Mouse (Mus musculus): ENCODE results near the gene Arf5. TPM values are rescaled to one million over a fixed set of nuclear protein-coding genes. Genes with fewer than 3 reads are reported as not detected.

The Arf5 gene
- total and polyA plus RNA-seq, 2 experiments from 2014 or later = 412 to 456 TPM

GRCm38 (mm10) chr6:28459221-28459668 lies 35.9 kb downstream of the Arf5 start:
- no peak overlapping the region for H3K4me2 ChIP-seq (ENCODE audit: low read depth, low read length, poor library complexity, severe bottlenecking)
- ATAC-seq (ENCODE audit: low FRiP score) (no peak), DNase-seq (ENCODE audit: low spot score) (no peak)
- H3K27ac ChIP-seq (ENCODE audit: low read depth, low read length) = no peak overlapping the region
- no peaks in the 10 kb centered on the region for H3K9me3 ChIP-seq (ENCODE audit: low read length)
- no peaks in the 10 kb centered on the region for H3K27me3 ChIP-seq (ENCODE audit: insufficient read depth, low read length)
- no peaks in the 10 kb centered on the region for H3K36me3 ChIP-seq (ENCODE audit: insufficient read depth, low read length)
- H3K4me1 ChIP-seq (ENCODE audit: insufficient read depth, low read length) = no peaks in the 10 kb centered on the region
- H3K4me3 ChIP-seq (ENCODE audit: low read depth, low read length) = no peak overlapping the region
- no peak overlapping the region for H3K9ac ChIP-seq (replicated peaks; ENCODE audit: low read length, poor library complexity, severe bottlenecking)
- no peak for TF ChIP-seq CTCF (IDR thresholded peaks at IDR 0.05)

GRCm38 (mm10) chr6:28460534-28460933 lies 37.2 kb downstream of the Arf5 start:
- H3K9ac ChIP-seq (replicated peaks; ENCODE audit: low read length, poor library complexity, severe bottlenecking) = no peak overlapping the region
- no peaks in the 10 kb centered on the region for H3K36me3 ChIP-seq (ENCODE audit: insufficient read depth, low read length)
- TF ChIP-seq CTCF (IDR thresholded peaks at IDR 0.05) = peak; percentile 59
- no peaks in the 10 kb centered on the region for H3K9me3 ChIP-seq (ENCODE audit: low read length)
- ATAC-seq (ENCODE audit: low FRiP score) (no peak), DNase-seq (ENCODE audit: low spot score) (peak; percentile 38)
- 10% methylated on average over 5 of the region's 5 CpGs for WGBS
- no peak overlapping the region for H3K27ac ChIP-seq (ENCODE audit: low read depth, low read length)
- H3K4me3 ChIP-seq (ENCODE audit: low read depth, low read length) = no peak overlapping the region
- no peaks in the 10 kb centered on the region for H3K4me1 ChIP-seq (ENCODE audit: insufficient read depth, low read length)
- H3K4me2 ChIP-seq (ENCODE audit: low read depth, low read length, poor library complexity, severe bottlenecking) = no peak overlapping the region
- H3K27me3 ChIP-seq (ENCODE audit: insufficient read depth, low read length) = no peaks in the 10 kb centered on the region

GRCm38 (mm10) chr6:28464630-28465029 lies 41.3 kb downstream of the Arf5 start:
- Histone ChIP-seq H3K4me2 (ENCODE audit: low read depth, low read length, poor library complexity, severe bottlenecking) (no peak overlapping the region), H3K27me3 (ENCODE audit: insufficient read depth, low read length) (no peaks in the 10 kb centered on the region), H3K4me1 (ENCODE audit: insufficient read depth, low read length) (no peaks in the 10 kb centered on the region), H3K9me3 (ENCODE audit: low read length) (no peaks in the 10 kb centered on the region), H3K36me3 (ENCODE audit: insufficient read depth, low read length) (no peaks in the 10 kb centered on the region), H3K4me3 (ENCODE audit: low read depth, low read length) (no peak overlapping the region), H3K27ac (ENCODE audit: low read depth, low read length) (no peak overlapping the region), H3K9ac (replicated peaks; ENCODE audit: low read length, poor library complexity, severe bottlenecking) (no peak overlapping the region)
- ATAC-seq (ENCODE audit: low FRiP score) = no peak
- 72% methylated on average over 6 of the region's 6 CpGs for WGBS
- DNase-seq (ENCODE audit: low spot score) = no peak
- TF ChIP-seq CTCF (IDR thresholded peaks at IDR 0.05) = no peak

- H3K4me3 ChIP-seq (ENCODE audit: low read depth, low read length) = no peak overlapping the region
- H3K9ac ChIP-seq (replicated peaks; ENCODE audit: low read length, poor library complexity, severe bottlenecking) = no peak overlapping the region
- H3K9me3 ChIP-seq (ENCODE audit: low read length) = no peaks in the 10 kb centered on the region
- H3K4me1 ChIP-seq (ENCODE audit: insufficient read depth, low read length) = no peaks in the 10 kb centered on the region
- TF ChIP-seq CTCF (IDR thresholded peaks at IDR 0.05) = no peak
- WGBS = 76% methylated on average over 4 of the region's 4 CpGs
- ATAC-seq (ENCODE audit: low FRiP score) (no peak), DNase-seq (ENCODE audit: low spot score) (no peak)
- no peak overlapping the region for H3K4me2 ChIP-seq (ENCODE audit: low read depth, low read length, poor library complexity, severe bottlenecking)
- H3K27ac ChIP-seq (ENCODE audit: low read depth, low read length) = no peak overlapping the region
- no peaks in the 10 kb centered on the region for H3K27me3 ChIP-seq (ENCODE audit: insufficient read depth, low read length)
- H3K36me3 ChIP-seq (ENCODE audit: insufficient read depth, low read length) = no peaks in the 10 kb centered on the region
Measured at GRCm38 (mm10) chr6:28470017-28470602, 46.8 kb downstream of the Arf5 start.

GRCm38 (mm10) chr6:28470621-28471020 lies 47.3 kb downstream of the Arf5 start:
- ATAC-seq (ENCODE audit: low FRiP score) (no peak), DNase-seq (ENCODE audit: low spot score) (no peak)
- WGBS = 90% methylated on average over 5 of the region's 5 CpGs
- H3K4me1 ChIP-seq (ENCODE audit: insufficient read depth, low read length) = no peaks in the 10 kb centered on the region
- no peak overlapping the region for H3K4me3 ChIP-seq (ENCODE audit: low read depth, low read length)
- no peak overlapping the region for H3K27ac ChIP-seq (ENCODE audit: low read depth, low read length)
- no peak overlapping the region for H3K9ac ChIP-seq (replicated peaks; ENCODE audit: low read length, poor library complexity, severe bottlenecking)
- H3K9me3 ChIP-seq (ENCODE audit: low read length) = no peaks in the 10 kb centered on the region
- no peak for TF ChIP-seq CTCF (IDR thresholded peaks at IDR 0.05)
- no peaks in the 10 kb centered on the region for H3K27me3 ChIP-seq (ENCODE audit: insufficient read depth, low read length)
- H3K4me2 ChIP-seq (ENCODE audit: low read depth, low read length, poor library complexity, severe bottlenecking) = no peak overlapping the region
- no peaks in the 10 kb centered on the region for H3K36me3 ChIP-seq (ENCODE audit: insufficient read depth, low read length)

- no peaks in the 10 kb centered on the region for H3K27me3 ChIP-seq (ENCODE audit: insufficient read depth, low read length)
- H3K36me3 ChIP-seq (ENCODE audit: insufficient read depth, low read length) = no peaks in the 10 kb centered on the region
- H3K9me3 ChIP-seq (ENCODE audit: low read length) = no peaks in the 10 kb centered on the region
- no peak overlapping the region for H3K4me2 ChIP-seq (ENCODE audit: low read depth, low read length, poor library complexity, severe bottlenecking)
- TF ChIP-seq CTCF (IDR thresholded peaks at IDR 0.05) = no peak
- WGBS = 75% methylated on average over 9 of the region's 9 CpGs
- no peak for ATAC-seq (ENCODE audit: low FRiP score)
- no peak overlapping the region for H3K4me3 ChIP-seq (ENCODE audit: low read depth, low read length)
- no peak overlapping the region for H3K27ac ChIP-seq (ENCODE audit: low read depth, low read length)
- no peak overlapping the region for H3K9ac ChIP-seq (replicated peaks; ENCODE audit: low read length, poor library complexity, severe bottlenecking)
- no peaks in the 10 kb centered on the region for H3K4me1 ChIP-seq (ENCODE audit: insufficient read depth, low read length)
- no peak for DNase-seq (ENCODE audit: low spot score)
Measured at GRCm38 (mm10) chr6:28471284-28472035, 48.1 kb downstream of the Arf5 start.
